Mouse (Mus musculus): ENCODE results near the gene Ubash3a. TPM values are rescaled to one million over a fixed set of nuclear protein-coding genes. Genes with fewer than 3 reads are reported as not detected.

Ubash3a gene
- polyA plus RNA-seq, 1 experiment: 1.1 TPM

- Histone ChIP-seq H3K4me1 (ENCODE audit: control insufficient read depth, insufficient read depth, low read length) (no peaks in the 10 kb centered on the region), H3K4me3 (replicated peaks; ENCODE audit: extremely low read depth, low read depth, low read length) (no peak overlapping the region)
- 89% methylated on average over 1 of the region's 1 CpGs for WGBS
- TF ChIP-seq POLR2A (IDR thresholded peaks at IDR 0.05; ENCODE audit: borderline replicate concordance, extremely low read depth, low read depth, low read length): no peak
- no peak for TF ChIP-seq CTCF (IDR thresholded peaks at IDR 0.05; ENCODE audit: insufficient read depth, low read length)
- DNase-seq: no peak
Measured at GRCm38 (mm10) chr17:31257149-31257548, 49.5 kb downstream of the Ubash3a start.

- WGBS: 88% methylated on average over 12 of the region's 12 CpGs
- no peak overlapping the region for H3K4me3 ChIP-seq (replicated peaks; ENCODE audit: extremely low read depth, low read depth, low read length)
- DNase-seq: no peak
- no peaks in the 10 kb centered on the region for H3K4me1 ChIP-seq (ENCODE audit: control insufficient read depth, insufficient read depth, low read length)
- TF ChIP-seq CTCF (IDR thresholded peaks at IDR 0.05; ENCODE audit: insufficient read depth, low read length): no peak
Measured at GRCm38 (mm10) chr17:31257898-31258297, 50.2 kb downstream of the Ubash3a start.

- no peak for DNase-seq
- no peak overlapping the region for H3K4me3 ChIP-seq (replicated peaks; ENCODE audit: extremely low read depth, low read depth, low read length)
- WGBS: 86% methylated on average over 9 of the region's 9 CpGs
- H3K4me1 ChIP-seq (ENCODE audit: control insufficient read depth, insufficient read depth, low read length): no peaks in the 10 kb centered on the region
- TF ChIP-seq CTCF (IDR thresholded peaks at IDR 0.05; ENCODE audit: insufficient read depth, low read length): no peak
- TF ChIP-seq POLR2A (IDR thresholded peaks at IDR 0.05; ENCODE audit: borderline replicate concordance, extremely low read depth, low read depth, low read length): no peak
Measured at GRCm38 (mm10) chr17:31258310-31258865, 50.7 kb downstream of the Ubash3a start.

GRCm38 (mm10) chr17:31259145-31259544, 51.5 kb downstream of the Ubash3a start:
- Histone ChIP-seq H3K4me1 (ENCODE audit: control insufficient read depth, insufficient read depth, low read length) (no peaks in the 10 kb centered on the region), H3K4me3 (replicated peaks; ENCODE audit: extremely low read depth, low read depth, low read length) (no peak overlapping the region)
- DNase-seq: no peak
- 85% methylated on average over 4 of the region's 4 CpGs for WGBS
- TF ChIP-seq POLR2A (IDR thresholded peaks at IDR 0.05; ENCODE audit: borderline replicate concordance, extremely low read depth, low read depth, low read length) (no peak), CTCF (IDR thresholded peaks at IDR 0.05; ENCODE audit: insufficient read depth, low read length) (no peak)

- Histone ChIP-seq H3K4me3 (replicated peaks; ENCODE audit: extremely low read depth, low read depth, low read length) (no peak overlapping the region), H3K4me1 (ENCODE audit: control insufficient read depth, insufficient read depth, low read length) (no peaks in the 10 kb centered on the region)
- 71% methylated on average over 4 of the region's 4 CpGs for WGBS
- no peak for DNase-seq
- TF ChIP-seq POLR2A (IDR thresholded peaks at IDR 0.05; ENCODE audit: borderline replicate concordance, extremely low read depth, low read depth, low read length): no peak
- TF ChIP-seq CTCF (IDR thresholded peaks at IDR 0.05; ENCODE audit: insufficient read depth, low read length): peak; percentile 5; the same call in 1 of the 2 replicates
Measured at GRCm38 (mm10) chr17:31259825-31260224, 52.2 kb downstream of the Ubash3a start.

GRCm38 (mm10) chr17:31260430-31260829, 52.8 kb downstream of the Ubash3a start:
- no peaks in the 10 kb centered on the region for H3K4me1 ChIP-seq (ENCODE audit: control insufficient read depth, insufficient read depth, low read length)
- H3K4me3 ChIP-seq (replicated peaks; ENCODE audit: extremely low read depth, low read depth, low read length): no peak overlapping the region
- no peak for DNase-seq
- TF ChIP-seq POLR2A (IDR thresholded peaks at IDR 0.05; ENCODE audit: borderline replicate concordance, extremely low read depth, low read depth, low read length): no peak
- no peak for TF ChIP-seq CTCF (IDR thresholded peaks at IDR 0.05; ENCODE audit: insufficient read depth, low read length)
- 70% methylated on average over 7 of the region's 7 CpGs for WGBS

GRCm38 (mm10) chr17:31261352-31261751, 53.7 kb downstream of the Ubash3a start:
- WGBS: 79% methylated on average over 6 of the region's 6 CpGs
- H3K4me3 ChIP-seq (replicated peaks; ENCODE audit: extremely low read depth, low read depth, low read length): no peak overlapping the region
- H3K4me1 ChIP-seq (ENCODE audit: control insufficient read depth, insufficient read depth, low read length): no peaks in the 10 kb centered on the region
- TF ChIP-seq CTCF (IDR thresholded peaks at IDR 0.05; ENCODE audit: insufficient read depth, low read length): no peak
- TF ChIP-seq POLR2A (IDR thresholded peaks at IDR 0.05; ENCODE audit: borderline replicate concordance, extremely low read depth, low read depth, low read length): no peak
- no peak for DNase-seq

GRCm38 (mm10) chr17:31262715-31263114, 55.0 kb downstream of the Ubash3a start:
- no peak for DNase-seq
- Histone ChIP-seq H3K4me1 (ENCODE audit: control insufficient read depth, insufficient read depth, low read length) (no peaks in the 10 kb centered on the region), H3K4me3 (replicated peaks; ENCODE audit: extremely low read depth, low read depth, low read length) (no peak overlapping the region)
- no peak for TF ChIP-seq POLR2A (IDR thresholded peaks at IDR 0.05; ENCODE audit: borderline replicate concordance, extremely low read depth, low read depth, low read length)
- TF ChIP-seq CTCF (IDR thresholded peaks at IDR 0.05; ENCODE audit: insufficient read depth, low read length): no peak
- WGBS: 48% methylated on average over 5 of the region's 5 CpGs

GRCm38 (mm10) chr17:31263770-31264169, 56.1 kb downstream of the Ubash3a start:
- no peak overlapping the region for H3K4me3 ChIP-seq (replicated peaks; ENCODE audit: extremely low read depth, low read depth, low read length)
- no peak for DNase-seq
- H3K4me1 ChIP-seq (ENCODE audit: control insufficient read depth, insufficient read depth, low read length): no peaks in the 10 kb centered on the region
- 95% methylated on average over 5 of the region's 5 CpGs for WGBS
- TF ChIP-seq POLR2A (IDR thresholded peaks at IDR 0.05; ENCODE audit: borderline replicate concordance, extremely low read depth, low read depth, low read length) (no peak), CTCF (IDR thresholded peaks at IDR 0.05; ENCODE audit: insufficient read depth, low read length) (no peak)

- 61% methylated on average over 6 of the region's 6 CpGs for WGBS
- TF ChIP-seq CTCF (IDR thresholded peaks at IDR 0.05; ENCODE audit: insufficient read depth, low read length) (no peak), POLR2A (IDR thresholded peaks at IDR 0.05; ENCODE audit: borderline replicate concordance, extremely low read depth, low read depth, low read length) (no peak)
- DNase-seq: no peak
- H3K4me1 ChIP-seq (ENCODE audit: control insufficient read depth, insufficient read depth, low read length): no peaks in the 10 kb centered on the region
- no peak overlapping the region for H3K4me3 ChIP-seq (replicated peaks; ENCODE audit: extremely low read depth, low read depth, low read length)
Measured at GRCm38 (mm10) chr17:31264372-31264771, 56.7 kb downstream of the Ubash3a start.

Data from lung, adult 2 months (tissue).